Mouse (Mus musculus): ENCODE results near the gene Cog5. TPM values are rescaled to one million over a fixed set of nuclear protein-coding genes. Genes with fewer than 3 reads are reported as not detected.

The Cog5 gene
- polyA plus RNA-seq, 1 experiment from 2014 or later: 32.2 TPM

DNA sequence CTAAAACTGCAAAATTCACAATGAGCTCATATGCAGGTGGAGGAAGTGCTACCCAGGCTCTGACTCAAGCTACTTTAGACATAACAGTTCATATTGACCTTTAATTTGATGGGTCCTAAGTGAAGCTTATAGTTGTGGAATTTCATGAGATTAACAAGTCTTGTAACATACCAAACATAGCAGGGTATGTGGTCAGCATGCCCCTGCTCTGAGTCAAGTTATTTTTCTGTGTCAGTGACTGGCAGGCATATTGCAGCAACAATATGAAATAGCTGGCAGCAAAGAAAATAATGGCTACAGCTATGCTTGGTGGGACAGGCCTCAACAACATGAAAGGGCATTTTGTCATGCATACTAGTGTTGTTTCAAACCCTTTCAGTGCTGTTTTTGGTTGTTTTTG, 183.9 kb downstream of the Cog5 start:
- H3K4me2 ChIP-seq: no peak overlapping the region
- H3K27ac ChIP-seq: no peak overlapping the region
- H3K36me3 ChIP-seq: peaks cover 6% of the 10 kb centered on the region
- no peaks in the 10 kb centered on the region for H3K27me3 ChIP-seq
- H3K4me3 ChIP-seq: no peak overlapping the region
- no peaks in the 10 kb centered on the region for H3K9me3 ChIP-seq
- no peak for ATAC-seq (ENCODE audit: low FRiP score)
- H3K4me1 ChIP-seq (replicated peaks): peaks cover 8% of the 10 kb centered on the region; the same call in 1 of the 2 replicates
- H3K9ac ChIP-seq: no peak overlapping the region

DNA sequence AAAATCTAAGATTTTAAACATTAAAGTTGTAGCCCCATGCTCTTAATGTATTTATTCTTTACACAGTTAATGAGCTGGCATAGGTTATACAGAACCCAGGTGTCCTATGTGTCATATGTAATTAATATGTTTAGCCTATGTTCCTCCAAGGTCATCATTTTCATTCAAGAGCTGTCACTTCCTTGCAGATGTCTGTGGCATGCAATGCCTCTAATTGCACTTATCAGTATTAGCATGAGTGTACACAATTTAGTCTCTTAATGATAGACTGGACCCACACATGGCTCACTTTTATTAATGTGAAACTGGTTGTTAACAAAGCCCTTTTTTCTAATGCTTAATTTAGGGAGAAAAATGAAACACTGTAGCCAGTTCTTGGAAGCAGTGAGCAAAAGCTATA, 184.6 kb downstream of the Cog5 start:
- H3K27ac ChIP-seq: peak overlapping the region; percentile 44; the same call in 1 of the 2 replicates
- peaks cover 6% of the 10 kb centered on the region for H3K36me3 ChIP-seq
- peak; percentile 68 for ATAC-seq (ENCODE audit: low FRiP score)
- no peaks in the 10 kb centered on the region for H3K9me3 ChIP-seq
- no peak overlapping the region for H3K4me3 ChIP-seq
- no peak overlapping the region for H3K4me2 ChIP-seq
- H3K4me1 ChIP-seq (replicated peaks): peaks cover 8% of the 10 kb centered on the region; the same call in 1 of the 2 replicates
- H3K27me3 ChIP-seq: no peaks in the 10 kb centered on the region
- no peak overlapping the region for H3K9ac ChIP-seq

DNA sequence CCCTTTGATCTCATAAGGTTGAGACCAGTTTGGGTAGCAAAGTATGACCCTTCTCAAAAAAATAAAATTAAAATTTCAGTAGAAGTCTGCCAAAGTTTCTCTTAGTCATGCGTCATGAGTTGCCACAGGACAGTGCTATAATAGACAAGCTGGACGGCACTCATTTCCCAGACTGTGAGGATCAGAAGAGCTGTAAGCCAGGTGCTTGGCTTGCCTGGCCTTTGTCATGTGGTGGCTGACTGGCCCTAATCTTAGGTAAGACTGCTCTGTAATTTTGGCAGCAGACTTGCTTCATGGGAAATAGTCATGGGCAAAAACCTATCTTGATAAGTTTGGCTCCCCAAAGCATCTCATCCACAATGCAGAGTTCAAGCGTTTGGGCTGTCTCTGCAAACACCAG, 191.4 kb downstream of the Cog5 start:
- no peak for ATAC-seq (ENCODE audit: low FRiP score)
- no peaks in the 10 kb centered on the region for H3K27me3 ChIP-seq
- WGBS: 94% methylated on average over 3 of the region's 3 CpGs

DNA sequence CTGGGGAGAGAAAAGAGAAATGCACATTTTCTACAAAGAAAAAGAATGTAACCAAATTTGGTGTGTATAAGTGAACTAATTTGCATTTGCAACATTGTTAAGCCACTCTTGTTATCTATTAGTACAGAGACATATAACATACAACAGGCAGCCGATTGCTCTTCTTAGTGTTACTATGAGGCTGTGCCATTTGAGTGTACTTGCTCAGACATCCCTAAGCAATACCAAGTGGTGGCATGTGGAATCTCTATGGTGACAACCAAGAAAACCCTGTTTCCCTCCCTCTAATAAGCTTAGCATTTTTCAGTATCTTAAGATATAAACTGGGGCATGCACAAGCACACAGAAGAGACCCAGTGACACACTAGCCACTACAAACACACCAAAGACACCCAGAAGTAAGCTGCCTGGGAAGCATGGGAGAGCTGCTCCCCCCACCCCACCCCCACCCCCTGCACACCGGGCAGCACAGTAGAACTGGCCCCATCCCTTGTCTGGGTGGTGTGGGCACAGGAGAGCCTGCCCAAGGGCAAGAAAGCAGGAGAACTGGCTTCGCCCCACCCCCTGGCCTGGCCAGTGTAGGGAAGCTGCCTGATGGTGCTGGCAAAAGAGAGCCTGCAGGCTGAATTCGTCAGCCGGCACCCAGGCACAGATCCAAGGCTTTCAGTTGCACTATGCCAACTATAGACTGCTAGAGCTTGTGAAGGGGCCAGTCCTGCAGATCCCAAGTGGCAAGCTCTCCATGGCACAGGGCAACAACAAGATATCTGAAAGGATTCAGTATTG, 194.2 kb downstream of the Cog5 start:
- H3K4me1 ChIP-seq (replicated peaks): no peaks in the 10 kb centered on the region
- no peak overlapping the region for H3K9ac ChIP-seq
- no peaks in the 10 kb centered on the region for H3K9me3 ChIP-seq
- no peak overlapping the region for H3K4me2 ChIP-seq
- no peak overlapping the region for H3K27ac ChIP-seq
- no peaks in the 10 kb centered on the region for H3K36me3 ChIP-seq
- WGBS: 78% methylated on average over 5 of the region's 5 CpGs
- H3K4me3 ChIP-seq: no peak overlapping the region
- H3K27me3 ChIP-seq: no peaks in the 10 kb centered on the region
- ATAC-seq (ENCODE audit: low FRiP score): peak; percentile 72; the same call in 1 of the 2 replicates

More for the DNA sequence above, 191.4 kb downstream of the Cog5 start:
- no peak overlapping the region for H3K27ac ChIP-seq
- no peak overlapping the region for H3K4me3 ChIP-seq
- no peak overlapping the region for H3K9ac ChIP-seq
- H3K4me1 ChIP-seq (replicated peaks): no peaks in the 10 kb centered on the region
- no peaks in the 10 kb centered on the region for H3K9me3 ChIP-seq
- H3K36me3 ChIP-seq: peaks cover 6% of the 10 kb centered on the region
- no peak overlapping the region for H3K4me2 ChIP-seq

DNA sequence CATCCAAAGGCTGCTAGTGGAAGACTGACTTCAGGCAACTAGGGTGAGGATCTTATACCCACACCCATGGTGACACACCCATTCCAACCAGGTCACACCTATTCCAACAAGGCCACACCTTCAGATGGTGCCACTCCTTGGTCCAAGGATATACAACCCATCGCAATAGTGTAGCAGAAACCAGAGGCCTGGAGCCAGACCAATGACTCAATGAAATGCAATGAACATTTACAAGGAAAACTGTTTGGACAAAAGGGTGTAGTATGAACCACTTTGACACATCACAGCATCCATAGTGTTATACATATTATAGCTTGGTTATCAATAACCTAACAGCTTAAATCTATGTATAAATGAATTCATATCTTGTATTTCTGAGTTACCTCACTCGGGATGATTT, 194.9 kb downstream of the Cog5 start:
- Histone ChIP-seq H3K4me2 (no peak overlapping the region), H3K9ac (no peak overlapping the region), H3K36me3 (no peaks in the 10 kb centered on the region), H3K9me3 (no peaks in the 10 kb centered on the region), H3K4me3 (no peak overlapping the region), H3K27ac (no peak overlapping the region), H3K4me1 (replicated peaks) (no peaks in the 10 kb centered on the region), H3K27me3 (no peaks in the 10 kb centered on the region)
- WGBS: 97% methylated on average over 2 of the region's 2 CpGs
- no peak for ATAC-seq (ENCODE audit: low FRiP score)

DNA sequence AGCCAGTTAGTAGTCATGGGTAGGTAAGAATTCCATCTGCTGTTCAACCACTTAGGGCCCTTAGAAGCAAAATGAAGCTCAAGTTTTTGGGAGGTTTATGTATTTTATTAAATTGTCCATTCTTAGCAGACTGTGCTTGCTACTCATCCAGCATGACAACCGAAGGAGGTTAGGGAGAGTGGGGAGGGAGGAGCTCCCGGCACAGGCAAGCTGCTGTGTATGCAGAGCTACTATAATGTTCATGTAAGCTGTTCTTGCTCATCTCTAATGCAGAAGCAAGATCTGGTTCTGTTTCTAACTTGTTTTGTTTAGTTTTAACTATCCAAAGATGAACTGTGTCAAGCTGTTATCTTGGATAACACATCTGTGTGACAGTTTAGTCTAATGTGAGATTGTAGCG, 199.4 kb downstream of the Cog5 start:
- Histone ChIP-seq H3K27me3 (no peaks in the 10 kb centered on the region), H3K9me3 (no peaks in the 10 kb centered on the region), H3K4me3 (no peak overlapping the region), H3K36me3 (no peaks in the 10 kb centered on the region), H3K27ac (no peak overlapping the region), H3K9ac (no peak overlapping the region), H3K4me2 (no peak overlapping the region), H3K4me1 (replicated peaks) (no peaks in the 10 kb centered on the region)
- no peak for ATAC-seq (ENCODE audit: low FRiP score)
- 83% methylated on average over 3 of the region's 3 CpGs for WGBS

DNA sequence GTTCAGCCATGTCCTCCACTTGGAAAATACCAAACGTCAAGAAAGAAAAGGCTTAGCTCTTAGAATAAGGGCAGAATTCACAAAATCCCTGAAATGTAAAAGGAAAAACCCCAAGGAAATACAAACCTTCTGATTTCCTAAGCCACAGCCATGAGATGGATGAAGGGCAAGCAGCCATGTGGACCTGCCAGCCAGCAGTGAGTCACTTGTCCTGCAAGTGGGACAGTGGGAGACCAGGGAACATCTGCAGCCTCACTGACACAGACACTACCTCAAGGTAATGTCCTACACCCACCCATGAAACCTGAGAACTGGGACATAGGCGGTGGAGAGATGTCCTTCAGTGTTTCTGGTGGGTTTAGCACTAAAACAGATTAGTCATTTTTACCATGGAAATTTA, 200.1 kb downstream of the Cog5 start:
- no peak overlapping the region for H3K9ac ChIP-seq
- no peak overlapping the region for H3K27ac ChIP-seq
- H3K4me3 ChIP-seq: no peak overlapping the region
- H3K9me3 ChIP-seq: no peaks in the 10 kb centered on the region
- no peaks in the 10 kb centered on the region for H3K4me1 ChIP-seq (replicated peaks)
- H3K27me3 ChIP-seq: no peaks in the 10 kb centered on the region
- no peak overlapping the region for H3K4me2 ChIP-seq
- no peak for ATAC-seq (ENCODE audit: low FRiP score)
- WGBS: 85% methylated on average over 2 of the region's 2 CpGs
- H3K36me3 ChIP-seq: no peaks in the 10 kb centered on the region

DNA sequence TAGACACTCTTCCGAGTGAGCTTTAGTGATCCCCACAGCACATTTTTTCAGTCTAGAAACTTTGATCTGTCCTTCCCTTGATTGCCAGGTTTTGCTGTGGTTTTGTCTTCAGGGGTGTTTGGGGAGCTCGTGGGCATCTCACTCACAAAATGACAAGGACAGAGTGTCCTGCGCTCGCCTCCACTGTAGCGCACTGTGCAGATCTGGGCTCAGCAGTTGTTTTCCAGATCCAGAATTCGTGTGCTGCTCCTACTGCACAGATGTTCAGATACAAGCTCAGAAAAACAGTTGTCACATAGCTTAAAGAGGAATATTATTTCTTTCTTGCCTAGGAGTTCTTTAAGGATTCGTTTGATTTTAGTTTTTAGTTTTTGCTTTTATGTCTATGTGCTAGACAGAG, 203.1 kb downstream of the Cog5 start:
- WGBS: 88% methylated on average over 7 of the region's 7 CpGs
- Histone ChIP-seq H3K4me2 (no peak overlapping the region), H3K4me1 (replicated peaks) (no peaks in the 10 kb centered on the region), H3K9ac (no peak overlapping the region), H3K27me3 (no peaks in the 10 kb centered on the region), H3K27ac (no peak overlapping the region), H3K9me3 (no peaks in the 10 kb centered on the region), H3K4me3 (no peak overlapping the region), H3K36me3 (no peaks in the 10 kb centered on the region)
- no peak for ATAC-seq (ENCODE audit: low FRiP score)

DNA sequence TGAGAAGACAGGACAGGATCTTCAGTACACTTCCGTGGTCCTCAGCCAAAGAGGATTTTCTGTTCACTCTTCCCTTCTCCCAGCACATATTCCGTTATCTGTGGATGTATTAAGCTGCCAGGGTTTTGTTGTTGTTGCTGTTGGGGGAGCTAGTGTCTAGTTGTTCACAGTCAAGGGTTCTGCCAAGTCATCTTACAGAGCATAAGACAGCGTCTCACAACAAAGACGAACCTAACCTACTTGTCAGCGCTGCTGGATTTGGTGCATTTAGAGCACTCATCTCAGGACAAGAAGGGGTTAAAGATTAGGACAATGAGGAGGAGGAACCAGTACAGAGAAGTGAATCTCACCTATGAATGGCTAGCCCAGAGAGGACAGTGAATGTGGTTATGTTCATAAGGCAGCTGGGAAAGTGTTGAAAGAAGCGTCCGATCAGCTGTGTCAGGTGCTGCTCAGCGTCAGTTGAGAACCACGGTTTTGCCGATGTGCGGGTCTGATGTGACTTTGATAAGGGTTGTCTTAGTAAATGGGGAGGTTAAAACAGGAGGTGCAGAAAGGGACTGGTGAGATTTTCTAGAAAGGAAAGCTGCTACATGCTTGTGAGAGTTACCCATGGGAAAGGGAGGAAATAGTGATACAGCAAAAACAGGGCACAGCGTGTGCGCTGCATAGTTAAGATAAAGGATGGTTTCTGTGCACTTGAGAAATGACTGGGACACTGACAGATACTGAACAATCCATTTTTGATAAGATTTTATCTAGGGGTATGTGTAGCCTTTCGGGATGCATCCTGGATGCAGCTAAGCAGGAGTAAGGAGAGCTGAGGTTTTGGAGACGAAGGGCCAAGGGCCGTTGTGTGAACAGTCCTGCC, 208.2 kb downstream of the Cog5 start:
- Histone ChIP-seq H3K27me3 (no peaks in the 10 kb centered on the region), H3K4me2 (no peak overlapping the region), H3K4me3 (no peak overlapping the region), H3K36me3 (no peaks in the 10 kb centered on the region), H3K4me1 (replicated peaks) (no peaks in the 10 kb centered on the region), H3K9ac (no peak overlapping the region), H3K9me3 (no peaks in the 10 kb centered on the region), H3K27ac (no peak overlapping the region)
- no peak for ATAC-seq (ENCODE audit: low FRiP score)
- 90% methylated on average over 16 of the region's 16 CpGs for WGBS

DNA sequence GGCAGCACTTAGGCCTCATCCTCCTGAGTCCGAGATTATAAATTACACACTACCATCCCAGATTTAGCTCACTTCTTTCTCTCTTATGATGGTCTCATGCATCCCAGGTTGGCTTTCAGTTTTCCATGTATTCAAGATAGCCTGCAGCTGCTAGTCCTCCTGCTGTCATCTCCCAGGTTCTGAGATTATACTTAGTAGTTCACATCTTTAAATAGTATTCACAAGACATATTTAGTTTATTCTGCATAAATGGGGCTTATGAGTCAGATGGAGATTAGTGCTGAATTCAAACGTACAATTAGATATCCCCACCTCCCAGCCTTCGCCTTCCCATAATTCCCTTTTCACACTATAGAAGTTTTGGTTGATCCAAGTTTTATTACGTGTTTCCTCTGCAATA, 222.1 kb downstream of the Cog5 start:
- H3K36me3 ChIP-seq: no peaks in the 10 kb centered on the region
- H3K4me3 ChIP-seq: no peak overlapping the region
- H3K4me1 ChIP-seq (replicated peaks): no peaks in the 10 kb centered on the region
- no peak overlapping the region for H3K27ac ChIP-seq
- WGBS: 94% methylated on average over 4 of the region's 4 CpGs
- no peak overlapping the region for H3K9ac ChIP-seq
- H3K9me3 ChIP-seq: no peaks in the 10 kb centered on the region
- H3K4me2 ChIP-seq: no peak overlapping the region
- no peak for ATAC-seq (ENCODE audit: low FRiP score)
- H3K27me3 ChIP-seq: no peaks in the 10 kb centered on the region

DNA sequence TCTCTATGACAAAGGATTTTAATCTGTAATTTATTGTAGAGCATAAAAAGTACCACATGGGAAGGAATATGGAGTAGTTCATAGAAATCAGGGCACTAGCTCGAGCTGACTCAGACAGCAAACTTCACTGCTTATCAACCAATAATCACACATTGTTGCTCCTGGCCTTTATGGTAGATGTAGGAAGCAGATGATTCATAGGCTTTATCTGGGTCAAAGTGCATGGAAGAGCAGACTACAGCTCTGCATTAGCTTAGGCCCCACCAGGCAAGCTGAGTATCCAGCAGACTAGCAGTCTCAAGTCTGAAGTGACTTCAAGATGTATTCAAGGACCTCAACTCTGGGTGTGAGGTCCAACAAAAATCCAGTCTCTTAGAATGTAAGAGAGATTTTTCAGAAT, 228.1 kb downstream of the Cog5 start:
- H3K27ac ChIP-seq: 0 out of 2 replicates have a peak overlapping the region, but pooled peaks have one; percentile 0
- no peaks in the 10 kb centered on the region for H3K9me3 ChIP-seq
- no peak for ATAC-seq (ENCODE audit: low FRiP score)
- H3K4me1 ChIP-seq (replicated peaks): no peaks in the 10 kb centered on the region
- no peak overlapping the region for H3K4me2 ChIP-seq
- H3K27me3 ChIP-seq: no peaks in the 10 kb centered on the region
- H3K36me3 ChIP-seq: peaks cover 14% of the 10 kb centered on the region
- no peak overlapping the region for H3K9ac ChIP-seq
- 77% methylated on average over 1 of the region's 1 CpGs for WGBS
- no peak overlapping the region for H3K4me3 ChIP-seq

DNA sequence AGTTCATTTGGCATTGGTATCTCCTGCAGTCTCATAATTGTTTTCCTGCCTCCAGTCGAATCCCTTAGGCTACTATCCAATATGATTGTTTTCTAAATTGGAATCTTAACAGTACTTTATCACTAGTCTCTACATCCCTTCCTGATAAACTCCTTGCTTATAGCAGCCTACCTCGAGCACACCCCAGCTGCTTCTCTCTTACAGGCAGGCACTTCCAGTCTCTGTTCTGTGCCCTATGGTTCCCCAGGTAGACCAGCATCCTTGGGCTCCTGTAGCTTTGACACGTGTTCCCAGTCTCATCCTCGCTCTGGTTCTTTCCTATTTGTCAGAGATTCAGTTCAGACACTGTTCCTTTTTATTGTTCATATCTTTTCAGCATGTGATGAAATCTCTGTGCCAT, 229.7 kb downstream of the Cog5 start:
- Histone ChIP-seq H3K4me2 (no peak overlapping the region), H3K27me3 (no peaks in the 10 kb centered on the region), H3K36me3 (peaks cover 14% of the 10 kb centered on the region), H3K9me3 (no peaks in the 10 kb centered on the region), H3K4me3 (no peak overlapping the region), H3K9ac (no peak overlapping the region), H3K27ac (no peak overlapping the region), H3K4me1 (replicated peaks) (no peaks in the 10 kb centered on the region)
- WGBS: 85% methylated on average over 4 of the region's 4 CpGs
- no peak for ATAC-seq (ENCODE audit: low FRiP score)

Measured in hindbrain, embryonic 13.5 days (tissue).